Mouse (Mus musculus): ENCODE data around the gene Acot13. TPM values are rescaled to one million over a fixed set of nuclear protein-coding genes. Genes with fewer than 3 reads are reported as not detected.
A peak's percentile ranks its signal among the peaks of the same experiment; 100 is the strongest.
"Not testable (repeated sequence)": the region's sequence is repeated elsewhere in the genome, so short reads cannot be mapped to it uniquely, and the experiment has no call there.

Gene Acot13
- total RNA-seq, 2 experiments from 2014 or later: 50.9 to 57.6 TPM

GRCm38 (mm10) chr13:24791349-24791748, 40.0 kb downstream of the Acot13 start:
- no peak for DNase-seq (ENCODE audit: low spot score in 2 of 2)

- DNase-seq (ENCODE audit: low spot score in 2 of 2): no peak
These were observed 43.9 kb downstream of the Acot13 start for GRCm38 (mm10) chr13:24787477-24787876.

GRCm38 (mm10) chr13:24786014-24786490, 45.3 kb downstream of the Acot13 start:
- no peak for DNase-seq (ENCODE audit: low spot score in 2 of 2)

GRCm38 (mm10) chr13:24781916-24782315, 49.4 kb downstream of the Acot13 start:
- no peak for DNase-seq (ENCODE audit: low spot score in 2 of 2)

GRCm38 (mm10) chr13:24778706-24779380, 52.5 kb downstream of the Acot13 start:
- DNase-seq (ENCODE audit: low spot score in 2 of 2): no peak

- DNase-seq (ENCODE audit: low spot score in 2 of 2): no peak
These were observed 53.3 kb downstream of the Acot13 start for GRCm38 (mm10) chr13:24778026-24778425.

- peak; percentile 26 to 29 for DNase-seq (ENCODE audit: low spot score in 2 of 2)
These were observed 55.0 kb downstream of the Acot13 start for GRCm38 (mm10) chr13:24776146-24776844.

- not testable (repeated sequence) for DNase-seq (ENCODE audit: low spot score in 2 of 2)
These were observed 59.9 kb downstream of the Acot13 start for GRCm38 (mm10) chr13:24771482-24771881.

Other genes with a start within 250 kb of the Acot13 start
- gene Ripor2, start 249.4 kb downstream of the Acot13 start, total RNA-seq (2021): 10 to 100 TPM; 14.7 to 17.8 TPM
- not detected for gene Armh2, start 90.3 kb downstream of the Acot13 start, total RNA-seq (2021)
- 10 to 100 TPM; 10.2 to 11.7 TPM for gene Gmnn, start 69.6 kb downstream of the Acot13 start, total RNA-seq (2021)
- 100 to 1,000 TPM; 100 to 114 TPM for gene BC005537, start 29.9 kb downstream of the Acot13 start, total RNA-seq (2021)
- 10 to 100 TPM; 15.5 to 16.1 TPM for gene Tdp2, start 139 bp upstream of the Acot13 start, total RNA-seq (2021)
- gene D130043K22Rik, start 13.6 kb upstream of the Acot13 start, total RNA-seq (2021): not detected
- gene Aldh5a1, start 106.1 kb upstream of the Acot13 start, total RNA-seq (2021): 1 to 10 TPM; 4.3 to 4.5 TPM
- 1 to 10 TPM; 1.1 to 1.3 TPM for gene Gpld1, start 111.6 kb upstream of the Acot13 start, total RNA-seq (2021)
- 10 to 100 TPM; 22.4 to 24.3 TPM for gene Mrs2, start 188.8 kb upstream of the Acot13 start, total RNA-seq (2021)
- under 1 TPM; 0.07 to 0.18 TPM for gene Dcdc2a, start 224.5 kb upstream of the Acot13 start, total RNA-seq (2021)